ENCODE assay signal across 8 mouse cellular contexts in genomic region chr2:31915112-31915511, GRCm38 (mm10). TPM values are rescaled to one million over a fixed set of nuclear protein-coding genes. Genes with fewer than 3 reads are reported as not detected.
A peak's percentile ranks its signal among the peaks of the same experiment; 100 is the strongest.
DNase-seq lines count a peak whose midpoint lies in the region; ATAC-seq and TF ChIP-seq lines count a peak whose summit lies in the region.

No protein-coding gene starts in this region.

- 19% methylated on average over 4 of the region's 4 CpGs for WGBS in kidney, adult 2 months
- 20% methylated on average over 4 of the region's 4 CpGs for WGBS in kidney, embryonic 15.5 days
- 22% methylated on average over 4 of the region's 4 CpGs for WGBS in forebrain, embryonic 16.5 days
- WGBS in liver, embryonic 13.5 days (ENCODE audit: insufficient replicate concordance), result 18% methylated on average over 4 of the region's 4 CpGs

- no peak overlapping the region for H3K4me2 ChIP-seq in kidney, embryonic 15.5 days
- H3K4me2 ChIP-seq in forebrain, embryonic 16.5 days (ENCODE audit: low read length), result no peak overlapping the region
- H3K4me2 ChIP-seq in liver, embryonic 13.5 days, result no peak overlapping the region

- DNase-seq in kidney, adult 2 months, result peak; percentile 77
- DNase-seq in brain, adult 2 months (ENCODE audit: low read depth, low spot score), result peak; percentile 87
- DNase-seq in kidney, adult 9 months, result peak; percentile 74
- DNase-seq in liver, embryonic 13.5 days, result peak; percentile 38
- DNase-seq in retina, adult 2 months (ENCODE audit: low read depth, low spot score), result peak; percentile 49
- peak; percentile 69 for DNase-seq in thymus, postnatal 25 days

- ATAC-seq in kidney, embryonic 15.5 days (replicated peaks; ENCODE audit: low FRiP score), result no peak
- peak; percentile 52; the same call in 1 of the 2 replicates for ATAC-seq in forebrain, embryonic 16.5 days
- no peak for ATAC-seq in liver, embryonic 13.5 days (ENCODE audit: low read depth)

- no peaks in the 10 kb centered on the region for H3K4me1 ChIP-seq in kidney, adult 2 months (ENCODE audit: control insufficient read depth, insufficient read depth, low read length)
- H3K4me1 ChIP-seq in kidney, embryonic 15.5 days, result no peaks in the 10 kb centered on the region
- H3K4me1 ChIP-seq in forebrain, embryonic 16.5 days (replicated peaks; ENCODE audit: control insufficient read depth, insufficient read depth, low read length), result no peaks in the 10 kb centered on the region
- no peaks in the 10 kb centered on the region for H3K4me1 ChIP-seq in liver, embryonic 13.5 days (replicated peaks)

- no peak overlapping the region for H3K9ac ChIP-seq in kidney, embryonic 15.5 days
- H3K9ac ChIP-seq in forebrain, embryonic 16.5 days (replicated peaks; ENCODE audit: low read depth, low read length), result no peak overlapping the region
- H3K9ac ChIP-seq in liver, embryonic 13.5 days, result no peak overlapping the region

- H3K27ac ChIP-seq in kidney, adult 2 months (ENCODE audit: insufficient read depth, low read depth, low read length), result no peak overlapping the region
- no peak overlapping the region for H3K27ac ChIP-seq in kidney, embryonic 15.5 days
- no peak overlapping the region for H3K27ac ChIP-seq in forebrain, embryonic 16.5 days (ENCODE audit: low read length)
- no peak overlapping the region for H3K27ac ChIP-seq in liver, embryonic 13.5 days

- H3K36me3 ChIP-seq in kidney, adult 2 months (ENCODE audit: control insufficient read depth, insufficient read depth, low read length), result no peaks in the 10 kb centered on the region
- H3K36me3 ChIP-seq in kidney, embryonic 15.5 days, result no peaks in the 10 kb centered on the region
- no peaks in the 10 kb centered on the region for H3K36me3 ChIP-seq in forebrain, embryonic 16.5 days (ENCODE audit: control insufficient read depth, insufficient read depth)
- no peaks in the 10 kb centered on the region for H3K36me3 ChIP-seq in liver, embryonic 13.5 days

- no peaks in the 10 kb centered on the region for H3K9me3 ChIP-seq in kidney, embryonic 15.5 days (replicated peaks)
- no peaks in the 10 kb centered on the region for H3K9me3 ChIP-seq in forebrain, embryonic 16.5 days (ENCODE audit: control insufficient read depth, low read length)
- H3K9me3 ChIP-seq in liver, embryonic 13.5 days (replicated peaks), result no peaks in the 10 kb centered on the region

- no peak overlapping the region for H3K4me3 ChIP-seq in kidney, adult 2 months (ENCODE audit: insufficient read depth, low read depth, low read length)
- H3K4me3 ChIP-seq in kidney, embryonic 15.5 days (replicated peaks), result no peak overlapping the region
- H3K4me3 ChIP-seq in forebrain, embryonic 16.5 days (replicated peaks; ENCODE audit: low read length), result no peak overlapping the region
- no peak overlapping the region for H3K4me3 ChIP-seq in liver, embryonic 13.5 days (replicated peaks)

- TF ChIP-seq CTCF in kidney, adult 2 months (conservative IDR thresholded peaks at IDR 0.05; ENCODE audit: insufficient read depth, insufficient read length, low read depth, low read length), result peak; percentile 92

- H3K27me3 ChIP-seq in kidney, adult 2 months (replicated peaks; ENCODE audit: control insufficient read depth, insufficient read depth, low read length), result no peaks in the 10 kb centered on the region
- H3K27me3 ChIP-seq in kidney, embryonic 15.5 days, result 0 out of 2 replicates have a peak, but pooled peaks cover under 1% of the 10 kb centered on the region
- H3K27me3 ChIP-seq in forebrain, embryonic 16.5 days (replicated peaks; ENCODE audit: control insufficient read depth, insufficient read depth, low read length), result no peaks in the 10 kb centered on the region
- 0 out of 2 replicates have a peak, but pooled peaks cover 1% of the 10 kb centered on the region for H3K27me3 ChIP-seq in liver, embryonic 13.5 days

- no peak for TF ChIP-seq POLR2A in kidney, adult 2 months (IDR thresholded peaks at IDR 0.05; ENCODE audit: low read depth, low read length)

RNA-seq across cellular contexts. Expression of gene Lamc3, which starts 28.0 kb away (rescaled TPM):
- polyA plus RNA-seq in kidney, adult 2 months (2012; rRNA removed), result 20.7 and 24.8 TPM in 2 replicates
- 3.5 and 4.5 TPM in 2 replicates for polyA plus RNA-seq in kidney, embryonic 15.5 days (2015; fragmentation: Nextera tagmentation; extraction: Ambion mirVana)
- polyA plus RNA-seq in forebrain, embryonic 16.5 days (2015; fragmentation: Nextera tagmentation; extraction: Ambion mirVana), result 3.4 and 4.0 TPM in 2 replicates
- polyA plus RNA-seq in liver, embryonic 13.5 days (2015; fragmentation: Nextera tagmentation; extraction: Ambion mirVana), result 0.02 and 0.07 TPM in 2 replicates

RNA-seq across cellular contexts. Expression of gene Aif1l, which starts 34.8 kb away (rescaled TPM):
- 152 and 177 TPM in 2 replicates for polyA plus RNA-seq in kidney, adult 2 months (2012; rRNA removed)
- 75.5 and 76.3 TPM in 2 replicates for polyA plus RNA-seq in kidney, embryonic 15.5 days (2015; fragmentation: Nextera tagmentation; extraction: Ambion mirVana)
- 42.9 and 45.9 TPM in 2 replicates for polyA plus RNA-seq in forebrain, embryonic 16.5 days (2015; fragmentation: Nextera tagmentation; extraction: Ambion mirVana)
- 3.5 and 4.0 TPM in 2 replicates for polyA plus RNA-seq in liver, embryonic 13.5 days (2015; fragmentation: Nextera tagmentation; extraction: Ambion mirVana)

RNA-seq across cellular contexts. Expression of gene Nup214, which starts 59.1 kb away (rescaled TPM):
- polyA plus RNA-seq in kidney, adult 2 months (2012; rRNA removed), result 41.3 and 41.8 TPM in 2 replicates
- 91.5 and 94.7 TPM in 2 replicates for polyA plus RNA-seq in kidney, embryonic 15.5 days (2015; fragmentation: Nextera tagmentation; extraction: Ambion mirVana)
- polyA plus RNA-seq in forebrain, embryonic 16.5 days (2015; fragmentation: Nextera tagmentation; extraction: Ambion mirVana), result 67.8 and 69.2 TPM in 2 replicates
- 59.8 and 71.9 TPM in 2 replicates for polyA plus RNA-seq in liver, embryonic 13.5 days (2015; fragmentation: Nextera tagmentation; extraction: Ambion mirVana)
